Mouse (Mus musculus) Patski (cell line): ENCODE data around the gene Trim46. TPM values are rescaled to one million over a fixed set of nuclear protein-coding genes. Genes with fewer than 3 reads are reported as not detected.
"Not testable (repeated sequence)": the region's sequence is repeated elsewhere in the genome, so short reads cannot be mapped to it uniquely, and the experiment has no call there.

Experiments used
- ATAC-seq: fragments of 100-300 bp; one replicate; pipeline ENCODE4 v1.8.0; 2021
- CTCF ChIA-PET: fragments of 350-600 bp; sonication (Branson Sonifier 250); formaldehyde crosslinking; loops from one replicate; lab custom pipeline; 2022; ENCODE audit warnings: inconsistent platforms; lab: Charles Lee
- POLR2A ChIA-PET: fragments of 350-600 bp; sonication (Branson Sonifier 250); formaldehyde crosslinking; loops from one replicate; lab custom pipeline; 2022; ENCODE audit warnings: antibody characterized with exemption, inconsistent platforms; lab: Charles Lee
- DNase-seq: peaks from one replicate; pipeline ENCODE4 v3.0.0-alpha.2; 2011; ENCODE audit warnings: low read depth, low spot score
- H3K27me3 ChIP-seq: fragments of 371-371 bp; one replicate; pipeline ENCODE4 v1.5.1; 2021
- CTCF ChIP-seq: fragments of 100-300 bp; IDR thresholded peaks from one replicate; pipeline ENCODE4 v1.5.1; 2021
- in situ Hi-C: fragments of 300-500 bp; cut with MboI; formaldehyde crosslinking; loops from 3 replicates; pipeline ENCODE4 v1.11.1; 2018; ENCODE audit warnings: low pct_unique_long_range_greater_than_20kb, mixed read lengths
- polyA plus RNA-seq: library from polyadenylated mRNA; unstranded; gene quantifications from one replicate; pipeline ENCODE4 v1.2.3, GENCODE M21; 2021

Gene Trim46
- polyA plus RNA-seq, 1 experiment from 2014 or later: 57.5 TPM

- CTCF ChIA-PET: interaction anchor here (0.5 to 1.2 kb wide), 3 partner anchors 8 to 103 kb away, joined by 3 read pairs; no protein-coding TSS in a partner anchor
- in situ Hi-C loops: loop anchor here (25.0 kb wide), 1 partner anchor 537 kb away; the partner anchor contains the start of gene Khdc4
- H3K27me3 ChIP-seq: no peaks in the 10 kb centered on the region
- TF ChIP-seq CTCF: no peak
- POLR2A ChIA-PET: no interaction called here
- no peak for ATAC-seq
- DNase-seq: no peak
Observed at GRCm38 (mm10) chr3:89224796-89225195, 21.3 kb downstream of the Trim46 start.

- ATAC-seq (no peak), DNase-seq (no peak)
- ChIA-PET CTCF (no interaction called here), POLR2A (no interaction called here)
- no peaks in the 10 kb centered on the region for H3K27me3 ChIP-seq
- TF ChIP-seq CTCF: no peak
- in situ Hi-C loops: loop anchor here (25.0 kb wide), 1 partner anchor 534 kb away; the partner anchor contains the start of gene Khdc4
Observed at GRCm38 (mm10) chr3:89221167-89221566, 24.9 kb downstream of the Trim46 start.

GRCm38 (mm10) chr3:89219546-89219945 lies 26.6 kb downstream of the Trim46 start:
- POLR2A ChIA-PET: no interaction called here

GRCm38 (mm10) chr3:89218271-89218670 lies 27.8 kb downstream of the Trim46 start:
- ATAC-seq (no peak), DNase-seq (no peak)
- H3K27me3 ChIP-seq: no peaks in the 10 kb centered on the region
- ChIA-PET POLR2A (interaction anchor here (2.0 kb wide), 1 partner anchor 16 kb away, joined by 4 read pairs; no protein-coding TSS in a partner anchor), CTCF (interaction anchor here (1.1 to 2.1 kb wide), 2 partner anchors 25 to 131 kb away, joined by 6 read pairs; no protein-coding TSS in a partner anchor)
- TF ChIP-seq CTCF: no peak
- in situ Hi-C loops: loop anchor here (5.0 to 25.0 kb wide), 2 partner anchors 131 to 531 kb away; partner anchors contain the start of gene Khdc4

More at GRCm38 (mm10) chr3:89219546-89219945, 26.6 kb downstream of the Trim46 start:
- no peak for TF ChIP-seq CTCF
- CTCF ChIA-PET: no interaction called here
- DNase-seq (no peak), ATAC-seq (no peak)
- in situ Hi-C loops: loop anchor here (5.0 to 25.0 kb wide), 2 partner anchors 132 to 532 kb away; partner anchors contain the start of gene Khdc4
- H3K27me3 ChIP-seq: no peaks in the 10 kb centered on the region

GRCm38 (mm10) chr3:89216407-89216806 lies 29.7 kb downstream of the Trim46 start:
- not testable (repeated sequence) for ATAC-seq

GRCm38 (mm10) chr3:89215853-89216252 lies 30.3 kb downstream of the Trim46 start:
- in situ Hi-C loops: loop anchor here (5.0 to 25.0 kb wide), 2 partner anchors 129 to 529 kb away; partner anchors contain the start of gene Khdc4
- ATAC-seq: no peak
- peak; percentile 73 for DNase-seq
- TF ChIP-seq CTCF: no peak
- POLR2A ChIA-PET: no interaction called here
- CTCF ChIA-PET: interaction anchor here (1.0 to 2.3 kb wide), 5 partner anchors 9 to 126 kb away, joined by 3 to 6 read pairs (median 4); partner anchors contain the start of gene Mtx1
- H3K27me3 ChIP-seq: no peaks in the 10 kb centered on the region

More at GRCm38 (mm10) chr3:89216407-89216806, 29.7 kb downstream of the Trim46 start:
- in situ Hi-C loops: loop anchor here (5.0 to 25.0 kb wide), 2 partner anchors 129 to 529 kb away; partner anchors contain the start of gene Khdc4
- CTCF ChIA-PET: interaction anchor here (0.8 to 2.1 kb wide), 5 partner anchors 9 to 129 kb away, joined by 3 to 6 read pairs (median 4); partner anchors contain the start of gene Mtx1
- POLR2A ChIA-PET, DNase-seq, H3K27me3 ChIP-seq: not testable (repeated sequence)

GRCm38 (mm10) chr3:89214681-89215411 lies 31.3 kb downstream of the Trim46 start, which contains the start of gene Thbs3:
Thbs3 (plus strand) TSS chr3:89215180.
- ChIA-PET CTCF (interaction anchor here (1.0 to 2.3 kb wide), 5 partner anchors 8 to 125 kb away, joined by 3 to 6 read pairs (median 4); partner anchors contain the start of gene Mtx1), POLR2A (interaction anchor here (0.7 to 2.5 kb wide), 6 partner anchors 14 to 127 kb away, joined by 3 to 10 read pairs (median 4); partner anchors contain the start of gene Fdps)
- no peak for ATAC-seq
- no peaks in the 10 kb centered on the region for H3K27me3 ChIP-seq
- DNase-seq: no peak
- TF ChIP-seq CTCF: no peak
- in situ Hi-C loops: loop anchor here (5.0 to 25.0 kb wide), 2 partner anchors 128 to 528 kb away; partner anchors contain the start of gene Khdc4

- no peak for TF ChIP-seq CTCF
- ATAC-seq (peak; percentile 76), DNase-seq (peak; percentile 64)
- H3K27me3 ChIP-seq: no peaks in the 10 kb centered on the region
- in situ Hi-C loops: loop anchor here (25.0 kb wide), 1 partner anchor 527 kb away; the partner anchor contains the start of gene Khdc4
- ChIA-PET CTCF (interaction anchor here (2.3 kb wide), 1 partner anchor 10 kb away, joined by 6 read pairs; no protein-coding TSS in a partner anchor), POLR2A (interaction anchor here (0.5 to 2.5 kb wide), 8 partner anchors 10 to 126 kb away, joined by 3 to 10 read pairs (median 4); partner anchors contain the start of genes Fdps and Gba)
Observed at GRCm38 (mm10) chr3:89213803-89214530, 32.1 kb downstream of the Trim46 start.

- ATAC-seq: no peak
- DNase-seq: peak; percentile 25
- no peak for TF ChIP-seq CTCF
- ChIA-PET POLR2A (interaction anchor here (0.8 to 1.5 kb wide), 4 partner anchors 8 to 121 kb away, joined by 3 to 5 read pairs (median 4); partner anchors contain the start of genes Gba and Gm43738), CTCF (interaction anchor here (0.8 to 1.4 kb wide), 8 partner anchors 8 to 152 kb away, joined by 3 to 5 read pairs (median 3); partner anchors contain the start of gene Gba)
- in situ Hi-C loops: loop anchor here (25.0 kb wide), 1 partner anchor 523 kb away; the partner anchor contains the start of gene Khdc4
- H3K27me3 ChIP-seq: no peaks in the 10 kb centered on the region
Observed at GRCm38 (mm10) chr3:89210731-89211130, 35.4 kb downstream of the Trim46 start.
